ENCODE assay signal across 7 mouse cellular contexts in genomic region chr1:169517899-169518517, GRCm38 (mm10). TPM values are rescaled to one million over a fixed set of nuclear protein-coding genes. Genes with fewer than 3 reads are reported as not detected.
DNase-seq lines count a peak whose midpoint lies in the region; ATAC-seq and TF ChIP-seq lines count a peak whose summit lies in the region.
"Not testable (repeated sequence)": the region's sequence is repeated elsewhere in the genome, so short reads cannot be mapped to it uniquely, and the experiment has no call there.

No protein-coding gene starts in this region.

- not testable (repeated sequence) for H3K36me3 ChIP-seq in heart, adult 2 months (ENCODE audit: control insufficient read depth, insufficient read depth, low read length)
- H3K36me3 ChIP-seq in lung, embryonic 14.5 days (ENCODE audit: insufficient read depth): peaks cover 74% of the 10 kb centered on the region
- H3K36me3 ChIP-seq in stomach, postnatal 0 days (ENCODE audit: control insufficient read depth, insufficient read depth, low read length): 0 out of 2 replicates have a peak, but pooled peaks cover 17% of the 10 kb centered on the region

- H3K27me3 ChIP-seq in heart, adult 2 months (ENCODE audit: control insufficient read depth, insufficient read depth, low read length); lung, embryonic 14.5 days (ENCODE audit: insufficient read depth, low read length); stomach, postnatal 0 days (ENCODE audit: control insufficient read depth, insufficient read depth, low read length): not testable (repeated sequence)

- ATAC-seq in lung, embryonic 14.5 days (ENCODE audit: insufficient read depth); stomach, postnatal 0 days (ENCODE audit: low FRiP score, low TSS enrichment): not testable (repeated sequence)
- ATAC-seq in megakaryocyte progenitor cell, adult 5-6 weeks (replicated peaks; ENCODE audit: poor library complexity): peak; percentile 82

- H3K9me3 ChIP-seq in lung, embryonic 14.5 days (ENCODE audit: low read depth, low read length); stomach, postnatal 0 days (ENCODE audit: control insufficient read depth, low read length): not testable (repeated sequence)

- not testable (repeated sequence) for TF ChIP-seq POLR2A in bone marrow macrophage, adult 2 months (IDR thresholded peaks at IDR 0.05; ENCODE audit: borderline replicate concordance, low read depth, low read length); heart, adult 2 months (IDR thresholded peaks at IDR 0.05; ENCODE audit: insufficient read depth, low read depth, low read length)

- not testable (repeated sequence) for H3K4me1 ChIP-seq in bone marrow macrophage, adult 2 months (ENCODE audit: control insufficient read depth, insufficient read depth, low read length); heart, adult 2 months (ENCODE audit: control insufficient read depth, insufficient read depth, low read length); lung, embryonic 14.5 days (ENCODE audit: insufficient read depth); stomach, postnatal 0 days (replicated peaks; ENCODE audit: control insufficient read depth, insufficient read depth)

- not testable (repeated sequence) for H3K9ac ChIP-seq in heart, adult 2 months (ENCODE audit: low read depth, low read length); lung, embryonic 14.5 days; stomach, postnatal 0 days (ENCODE audit: low read length)

- DNase-seq in CD4-positive, CD25-positive, alpha-beta regulatory T cell, adult 2 months (ENCODE audit: low read depth, low spot score): peak; percentile 11
- DNase-seq in heart, adult 2 months; lung, embryonic 14.5 days; stomach, postnatal 0 days (ENCODE audit: low spot score): not testable (repeated sequence)
- DNase-seq in kidney, postnatal 14 days: peak; percentile 6

- not testable (repeated sequence) for TF ChIP-seq EP300 in heart, adult 2 months (IDR thresholded peaks at IDR 0.05; ENCODE audit: insufficient read depth, low read depth, low read length); stomach, postnatal 0 days (optimal IDR thresholded peaks at IDR 0.05)

- TF ChIP-seq CTCF in bone marrow macrophage, adult 2 months (IDR thresholded peaks at IDR 0.05; ENCODE audit: low read depth, low read length): peak; percentile 28; the same call in 1 of the 2 replicates
- peak; percentile 58 for TF ChIP-seq CTCF in heart, adult 2 months (IDR thresholded peaks at IDR 0.05)
- TF ChIP-seq CTCF in lung, embryonic 14.5 days (IDR thresholded peaks at IDR 0.05; ENCODE audit: low read depth): peak; percentile 16; the same call in 1 of the 2 replicates
- peak; percentile 49 for TF ChIP-seq CTCF in stomach, postnatal 0 days (IDR thresholded peaks at IDR 0.05; ENCODE audit: low read depth)

- 77% methylated on average over 7 of the region's 7 CpGs for WGBS in heart, adult 2 months
- WGBS in lung, embryonic 14.5 days: 96% methylated on average over 7 of the region's 7 CpGs
- WGBS in stomach, postnatal 0 days: 100% methylated on average over 6 of the region's 7 CpGs

- not testable (repeated sequence) for H3K27ac ChIP-seq in bone marrow macrophage, adult 2 months (ENCODE audit: insufficient read depth, low read depth, low read length); heart, adult 2 months; lung, embryonic 14.5 days (ENCODE audit: low read depth); stomach, postnatal 0 days (replicated peaks)

- H3K79me2 ChIP-seq in heart, adult 2 months (replicated peaks; ENCODE audit: control insufficient read depth, insufficient read depth, low read length): not testable (repeated sequence)

- intact Hi-C loops in heart, adult 2 months (cut with DNase I): not testable (repeated sequence)

- not testable (repeated sequence) for H3K4me3 ChIP-seq in bone marrow macrophage, adult 2 months (ENCODE audit: insufficient read depth, low read length); heart, adult 2 months; lung, embryonic 14.5 days (ENCODE audit: low read depth, low read length); stomach, postnatal 0 days (ENCODE audit: low read depth, low read length)

- H3K4me2 ChIP-seq in lung, embryonic 14.5 days; stomach, postnatal 0 days (replicated peaks; ENCODE audit: low read depth): not testable (repeated sequence)

RNA-seq across cellular contexts. Expression of gene Nuf2, which starts 13.3 kb away (rescaled TPM):
- polyA plus RNA-seq in bone marrow macrophage, adult 2 months (2012; ENCODE audit: insufficient read depth, insufficient read length, missing spikeins): 29.4 and 32.5 TPM in 2 replicates
- total RNA-seq in heart, adult 2 months (2021): under 1 TPM; 0.13 to 0.25 TPM
- 0.12 and 0.18 TPM in 2 replicates for polyA plus RNA-seq in heart, adult 2 months (2012; rRNA removed)
- polyA plus RNA-seq in lung, embryonic 14.5 days (2014; fragmentation: Nextera tagmentation; extraction: Ambion mirVana): 77.4 and 78.9 TPM in 2 replicates
- total RNA-seq in megakaryocyte progenitor cell, adult 5-6 weeks (2015): 69.4 and 84.3 TPM in 2 replicates
- total RNA-seq in megakaryocyte progenitor cell, adult 5-6 weeks (2017): 148 and 151 TPM in 2 replicates
- polyA plus RNA-seq in stomach, postnatal 0 days (2015; fragmentation: Nextera tagmentation; extraction: Ambion mirVana): 10.7 and 14.0 TPM in 2 replicates
